Mouse (Mus musculus) liver, embryonic 13.5 days (tissue): ENCODE data around the gene Rxrb. TPM values are rescaled to one million over a fixed set of nuclear protein-coding genes. Genes with fewer than 3 reads are reported as not detected.

ENCODE experiments used
- ATAC-seq: fragments of 200-750 bp; cut with Nextera tagmentation; 2 replicates; pipeline ENCODE4 v1.8.0; 2017; ENCODE audit warnings: low read depth, mild to moderate bottlenecking, moderate number of reproducible peaks, moderate library complexity
- DNase-seq: peaks from one replicate; pipeline ENCODE4 v3.0.0; 2022
- H3K27ac ChIP-seq: fragments of 300-500 bp; sonication (generic); 2 replicates; pipeline ENCODE4 v1.5.1; 2015; ENCODE audit warnings: moderate library complexity, mild to moderate bottlenecking, inconsistent platforms
- H3K27me3 ChIP-seq: fragments of 300-500 bp; sonication (generic); 2 replicates; pipeline ENCODE4 v1.6.1; 2015; ENCODE audit warnings: mild to moderate bottlenecking, inconsistent platforms
- H3K36me3 ChIP-seq: fragments of 300-500 bp; sonication (generic); 2 replicates; pipeline ENCODE4 v1.6.1; 2015; ENCODE audit warnings: mild to moderate bottlenecking, inconsistent platforms
- H3K4me1 ChIP-seq: fragments of 300-500 bp; sonication (generic); replicated peaks from 2 replicates; pipeline ENCODE4 v1.6.1; 2015; ENCODE audit warnings: inconsistent platforms
- H3K4me2 ChIP-seq: fragments of 300-500 bp; sonication (generic); 2 replicates; pipeline ENCODE4 v1.6.1; 2015; ENCODE audit warnings: inconsistent platforms, mild to moderate bottlenecking, moderate library complexity
- H3K4me3 ChIP-seq: fragments of 300-500 bp; sonication (generic); replicated peaks from 2 replicates; pipeline ENCODE4 v1.5.1; 2015; ENCODE audit warnings: mild to moderate bottlenecking, inconsistent platforms
- H3K9ac ChIP-seq: fragments of 300-500 bp; sonication (generic); 2 replicates; pipeline ENCODE4 v1.6.1; 2015; ENCODE audit warnings: mild to moderate bottlenecking, inconsistent platforms
- H3K9me3 ChIP-seq: fragments of 300-500 bp; sonication (generic); replicated peaks from 2 replicates; pipeline ENCODE4 v1.6.1; 2016; ENCODE audit warnings: inconsistent platforms
- WGBS: fragments of 180-500 bp; shearing (Covaris S2); methylation state at CpG from one replicate; pipeline ENCODE4 v1.1.7; 2015; ENCODE audit not compliant: insufficient replicate concordance; 5-methylcytosine and 5-hydroxymethylcytosine counted together
- polyA plus RNA-seq: library from polyadenylated mRNA; unstranded; fragments of >200 nt; fragmentation: Nextera tagmentation; extraction: Ambion mirVana; gene quantifications from 2 replicates; pipeline ENCODE4 v1.2.1, GENCODE M21; 2015

Rxrb gene
- polyA plus RNA-seq, 1 experiment from 2014 or later = 18.2 TPM

GRCm38 (mm10) chr17:34034064-34034463, 2.5 kb downstream of the Rxrb start:
- Histone ChIP-seq H3K9me3 (no peaks in the 10 kb centered on the region), H3K9ac (no peak overlapping the region), H3K36me3 (peaks cover 57% of the 10 kb centered on the region), H3K27me3 (peaks cover 11% of the 10 kb centered on the region), H3K4me1 (peaks cover 57% of the 10 kb centered on the region), H3K27ac (peak overlapping the region; percentile 92; the same call in 1 of the 2 replicates), H3K4me2 (peak overlapping the region; percentile 19; the same call in 1 of the 2 replicates), H3K4me3 (no peak overlapping the region)
- DNase-seq (peak; percentile 65), ATAC-seq (no peak)
- WGBS = 69% methylated on average over 10 of the region's 10 CpGs

GRCm38 (mm10) chr17:34035517-34035916, 3.9 kb downstream of the Rxrb start:
- ATAC-seq = no peak
- no peaks in the 10 kb centered on the region for H3K9me3 ChIP-seq
- no peak overlapping the region for H3K4me2 ChIP-seq
- 85% methylated on average over 9 of the region's 9 CpGs for WGBS
- DNase-seq = no peak
- no peak overlapping the region for H3K27ac ChIP-seq
- no peak overlapping the region for H3K9ac ChIP-seq
- H3K4me3 ChIP-seq = no peak overlapping the region
- H3K36me3 ChIP-seq = peaks cover 43% of the 10 kb centered on the region
- H3K4me1 ChIP-seq = peaks cover 44% of the 10 kb centered on the region
- peaks cover 24% of the 10 kb centered on the region for H3K27me3 ChIP-seq

- WGBS = 82% methylated on average over 10 of the region's 10 CpGs
- no peak overlapping the region for H3K27ac ChIP-seq
- H3K9ac ChIP-seq = no peak overlapping the region
- H3K36me3 ChIP-seq = peaks cover 41% of the 10 kb centered on the region
- ATAC-seq = no peak
- no peak overlapping the region for H3K4me2 ChIP-seq
- peaks cover 30% of the 10 kb centered on the region for H3K27me3 ChIP-seq
- no peaks in the 10 kb centered on the region for H3K9me3 ChIP-seq
- H3K4me3 ChIP-seq = no peak overlapping the region
- DNase-seq = no peak
- H3K4me1 ChIP-seq = peaks cover 44% of the 10 kb centered on the region
These were observed 5.0 kb downstream of the Rxrb start for GRCm38 (mm10) chr17:34036647-34037046.

- Histone ChIP-seq H3K9ac (no peak overlapping the region), H3K36me3 (peaks cover 41% of the 10 kb centered on the region), H3K27me3 (peaks cover 35% of the 10 kb centered on the region), H3K9me3 (no peaks in the 10 kb centered on the region), H3K4me3 (no peak overlapping the region), H3K4me2 (no peak overlapping the region), H3K4me1 (peaks cover 44% of the 10 kb centered on the region), H3K27ac (no peak overlapping the region)
- ATAC-seq (no peak), DNase-seq (no peak)
- 87% methylated on average over 7 of the region's 7 CpGs for WGBS
These were observed 5.6 kb downstream of the Rxrb start for GRCm38 (mm10) chr17:34037241-34037640.

GRCm38 (mm10) chr17:34038440-34038839, 6.8 kb downstream of the Rxrb start:
- Histone ChIP-seq H3K4me3 (no peak overlapping the region), H3K36me3 (peaks cover 41% of the 10 kb centered on the region), H3K9ac (0 out of 2 replicates have a peak overlapping the region, but pooled peaks have one; percentile 4), H3K27me3 (peaks cover 43% of the 10 kb centered on the region), H3K27ac (no peak overlapping the region), H3K4me1 (peaks cover 32% of the 10 kb centered on the region), H3K4me2 (peak overlapping the region; percentile 42), H3K9me3 (no peaks in the 10 kb centered on the region)
- no peak for ATAC-seq
- WGBS = 28% methylated on average over 21 of the region's 21 CpGs
- no peak for DNase-seq

GRCm38 (mm10) chr17:34038878-34039561, 7.4 kb downstream of the Rxrb start, which contains the start of gene Col11a2:
Col11a2 (plus strand) TSS chr17:34039437.
- 12% methylated on average over 27 of the region's 28 CpGs for WGBS
- Histone ChIP-seq H3K4me1 (peaks cover 27% of the 10 kb centered on the region), H3K9me3 (no peaks in the 10 kb centered on the region), H3K27ac (no peak within 1 kb of the TSS), H3K36me3 (peaks cover 38% of the 10 kb centered on the region), H3K4me2 (peak within 1 kb of the TSS; percentile 42), H3K9ac (0 out of 2 replicates have a peak within 1 kb of the TSS, but pooled peaks have one; percentile 4), H3K4me3 (no peak within 1 kb of the TSS), H3K27me3 (peaks cover 43% of the 10 kb centered on the region)
- ATAC-seq (peak; percentile 44; the same call in 1 of the 2 replicates), DNase-seq (no peak)

GRCm38 (mm10) chr17:34039562-34040450, 8.2 kb downstream of the Rxrb start:
- Histone ChIP-seq H3K27ac (no peak overlapping the region), H3K27me3 (peaks cover 43% of the 10 kb centered on the region), H3K9ac (no peak overlapping the region), H3K4me2 (no peak overlapping the region), H3K9me3 (no peaks in the 10 kb centered on the region), H3K36me3 (peaks cover 30% of the 10 kb centered on the region), H3K4me3 (no peak overlapping the region), H3K4me1 (peaks cover 23% of the 10 kb centered on the region)
- no peak for DNase-seq
- no peak for ATAC-seq
- 34% methylated on average over 17 of the region's 17 CpGs for WGBS

- Histone ChIP-seq H3K4me3 (no peak overlapping the region), H3K9me3 (peaks cover 5% of the 10 kb centered on the region; the same call in 1 of the 2 replicates), H3K4me2 (no peak overlapping the region), H3K4me1 (0 out of 2 replicates have a peak, but pooled peaks cover 5% of the 10 kb centered on the region), H3K36me3 (no peaks in the 10 kb centered on the region), H3K27ac (no peak overlapping the region), H3K27me3 (peaks cover 19% of the 10 kb centered on the region), H3K9ac (no peak overlapping the region)
- WGBS = 65% methylated on average over 14 of the region's 14 CpGs
- DNase-seq (no peak), ATAC-seq (no peak)
These were observed 14.3 kb downstream of the Rxrb start for GRCm38 (mm10) chr17:34045941-34046340.

- Histone ChIP-seq H3K9ac (no peak overlapping the region), H3K27me3 (peaks cover 5% of the 10 kb centered on the region; the same call in 1 of the 2 replicates), H3K4me3 (no peak overlapping the region), H3K9me3 (peaks cover 5% of the 10 kb centered on the region; the same call in 1 of the 2 replicates), H3K4me1 (no peaks in the 10 kb centered on the region), H3K36me3 (no peaks in the 10 kb centered on the region), H3K4me2 (no peak overlapping the region), H3K27ac (no peak overlapping the region)
- ATAC-seq = no peak
- 42% methylated on average over 5 of the region's 5 CpGs for WGBS
- no peak for DNase-seq
These were observed 15.9 kb downstream of the Rxrb start for GRCm38 (mm10) chr17:34047404-34048050.

GRCm38 (mm10) chr17:34057224-34057623, 25.6 kb downstream of the Rxrb start:
- H3K4me3 ChIP-seq = no peak overlapping the region
- ATAC-seq (no peak), DNase-seq (no peak)
- H3K4me2 ChIP-seq = no peak overlapping the region
- no peaks in the 10 kb centered on the region for H3K36me3 ChIP-seq
- H3K27ac ChIP-seq = no peak overlapping the region
- 19% methylated on average over 7 of the region's 7 CpGs for WGBS
- no peaks in the 10 kb centered on the region for H3K27me3 ChIP-seq
- H3K9me3 ChIP-seq = no peaks in the 10 kb centered on the region
- H3K4me1 ChIP-seq = 0 out of 2 replicates have a peak, but pooled peaks cover 4% of the 10 kb centered on the region
- H3K9ac ChIP-seq = no peak overlapping the region

- Histone ChIP-seq H3K4me3 (no peak overlapping the region), H3K9ac (no peak overlapping the region), H3K9me3 (no peaks in the 10 kb centered on the region; the same call in 1 of the 2 replicates), H3K27ac (no peak overlapping the region), H3K4me1 (no peaks in the 10 kb centered on the region), H3K36me3 (no peaks in the 10 kb centered on the region), H3K27me3 (no peaks in the 10 kb centered on the region), H3K4me2 (no peak overlapping the region)
- no peak for ATAC-seq
- DNase-seq = no peak
- WGBS = 39% methylated on average over 3 of the region's 3 CpGs
These were observed 37.3 kb downstream of the Rxrb start for GRCm38 (mm10) chr17:34068864-34069263.
